Mouse (Mus musculus) liver, embryonic 13.5 days (tissue): ENCODE measurements at regions not wholly inside any gene's neighbourhood (a gene's known extent, or its start where the extent isn't known, plus 50 kb on each side); places are given as distances from the start of the nearest gene placed in this dataset.
"Not testable (repeated sequence)": the region's sequence is repeated elsewhere in the genome, so short reads cannot be mapped to it uniquely, and the experiment has no call there.

ENCODE experiments used
- ATAC-seq: fragments of 200-750 bp; cut with Nextera tagmentation; 2 replicates; pipeline ENCODE4 v1.8.0; 2017; ENCODE audit warnings: low read depth, mild to moderate bottlenecking, moderate number of reproducible peaks, moderate library complexity
- DNase-seq: peaks from one replicate; pipeline ENCODE4 v3.0.0; 2022
- H3K27ac ChIP-seq: fragments of 300-500 bp; sonication (generic); 2 replicates; pipeline ENCODE4 v1.5.1; 2015; ENCODE audit warnings: moderate library complexity, mild to moderate bottlenecking, inconsistent platforms
- H3K27me3 ChIP-seq: fragments of 300-500 bp; sonication (generic); 2 replicates; pipeline ENCODE4 v1.6.1; 2015; ENCODE audit warnings: mild to moderate bottlenecking, inconsistent platforms
- H3K36me3 ChIP-seq: fragments of 300-500 bp; sonication (generic); 2 replicates; pipeline ENCODE4 v1.6.1; 2015; ENCODE audit warnings: mild to moderate bottlenecking, inconsistent platforms
- H3K4me1 ChIP-seq: fragments of 300-500 bp; sonication (generic); replicated peaks from 2 replicates; pipeline ENCODE4 v1.6.1; 2015; ENCODE audit warnings: inconsistent platforms
- H3K4me2 ChIP-seq: fragments of 300-500 bp; sonication (generic); 2 replicates; pipeline ENCODE4 v1.6.1; 2015; ENCODE audit warnings: inconsistent platforms, mild to moderate bottlenecking, moderate library complexity
- H3K4me3 ChIP-seq: fragments of 300-500 bp; sonication (generic); replicated peaks from 2 replicates; pipeline ENCODE4 v1.5.1; 2015; ENCODE audit warnings: mild to moderate bottlenecking, inconsistent platforms
- H3K9ac ChIP-seq: fragments of 300-500 bp; sonication (generic); 2 replicates; pipeline ENCODE4 v1.6.1; 2015; ENCODE audit warnings: mild to moderate bottlenecking, inconsistent platforms
- H3K9me3 ChIP-seq: fragments of 300-500 bp; sonication (generic); replicated peaks from 2 replicates; pipeline ENCODE4 v1.6.1; 2016; ENCODE audit warnings: inconsistent platforms
- WGBS: fragments of 180-500 bp; shearing (Covaris S2); methylation state at CpG from one replicate; pipeline ENCODE4 v1.1.7; 2015; ENCODE audit not compliant: insufficient replicate concordance; 5-methylcytosine and 5-hydroxymethylcytosine counted together

- not testable (repeated sequence) for H3K4me3 ChIP-seq, H3K4me1 ChIP-seq, H3K27ac ChIP-seq, H3K27me3 ChIP-seq, H3K9me3 ChIP-seq, ATAC-seq, H3K4me2 ChIP-seq, DNase-seq, H3K9ac ChIP-seq, H3K36me3 ChIP-seq
- WGBS: 82% methylated on average over 11 of the region's 12 CpGs
Observed at GRCm38 (mm10) chr6:143472676-143473075, 305.7 kb downstream of the Etnk1 start.

GRCm38 (mm10) chr6:143474396-143474795 is 307.4 kb downstream of the Etnk1 start:
- DNase-seq: no peak
- no peak for ATAC-seq
- Histone ChIP-seq H3K4me1 (no peaks in the 10 kb centered on the region), H3K9me3 (no peaks in the 10 kb centered on the region; the same call in 1 of the 2 replicates), H3K27me3 (no peaks in the 10 kb centered on the region), H3K4me2 (no peak overlapping the region), H3K27ac (no peak overlapping the region), H3K4me3 (no peak overlapping the region), H3K36me3 (no peaks in the 10 kb centered on the region), H3K9ac (no peak overlapping the region)
- WGBS: 71% methylated on average over 5 of the region's 5 CpGs

- Histone ChIP-seq H3K27me3 (no peaks in the 10 kb centered on the region), H3K27ac (no peak overlapping the region), H3K9ac (no peak overlapping the region), H3K4me2 (no peak overlapping the region), H3K4me3 (no peak overlapping the region), H3K36me3 (no peaks in the 10 kb centered on the region), H3K4me1 (no peaks in the 10 kb centered on the region), H3K9me3 (no peaks in the 10 kb centered on the region; the same call in 1 of the 2 replicates)
- DNase-seq (no peak), ATAC-seq (no peak)
- 60% methylated on average over 7 of the region's 7 CpGs for WGBS
Observed at GRCm38 (mm10) chr6:143475296-143475695, 308.3 kb downstream of the Etnk1 start.

GRCm38 (mm10) chr6:143477396-143477795 is 310.4 kb downstream of the Etnk1 start:
- Histone ChIP-seq H3K27ac (no peak overlapping the region), H3K9ac (no peak overlapping the region), H3K27me3 (no peaks in the 10 kb centered on the region), H3K4me3 (no peak overlapping the region), H3K36me3 (no peaks in the 10 kb centered on the region), H3K4me2 (no peak overlapping the region), H3K4me1 (no peaks in the 10 kb centered on the region), H3K9me3 (no peaks in the 10 kb centered on the region; the same call in 1 of the 2 replicates)
- no peak for DNase-seq
- no peak for ATAC-seq
- 71% methylated on average over 2 of the region's 2 CpGs for WGBS

- ATAC-seq: no peak
- 14% methylated on average over 7 of the region's 7 CpGs for WGBS
Observed at GRCm38 (mm10) chr6:143479239-143479638, 312.2 kb downstream of the Etnk1 start.

GRCm38 (mm10) chr6:143479701-143480388 is 312.8 kb downstream of the Etnk1 start:
- H3K27me3 ChIP-seq: no peaks in the 10 kb centered on the region
- H3K27ac ChIP-seq: no peak overlapping the region
- DNase-seq (no peak), ATAC-seq (0 out of 2 replicates have a peak, but pooled peaks have one; percentile 41)
- no peaks in the 10 kb centered on the region; the same call in 1 of the 2 replicates for H3K9me3 ChIP-seq
- H3K36me3 ChIP-seq: no peaks in the 10 kb centered on the region
- no peaks in the 10 kb centered on the region for H3K4me1 ChIP-seq
- H3K4me3 ChIP-seq: no peak overlapping the region
- 51% methylated on average over 6 of the region's 6 CpGs for WGBS
- H3K4me2 ChIP-seq: no peak overlapping the region
- no peak overlapping the region for H3K9ac ChIP-seq

More at GRCm38 (mm10) chr6:143479239-143479638, 312.2 kb downstream of the Etnk1 start:
- Histone ChIP-seq H3K36me3 (no peaks in the 10 kb centered on the region), H3K27me3 (no peaks in the 10 kb centered on the region), H3K9ac (no peak overlapping the region), H3K4me3 (no peak overlapping the region), H3K9me3 (no peaks in the 10 kb centered on the region; the same call in 1 of the 2 replicates), H3K4me2 (no peak overlapping the region), H3K27ac (no peak overlapping the region), H3K4me1 (no peaks in the 10 kb centered on the region)
- DNase-seq: no peak

- Histone ChIP-seq H3K9ac (no peak overlapping the region), H3K27me3 (no peaks in the 10 kb centered on the region), H3K36me3 (no peaks in the 10 kb centered on the region), H3K4me2 (no peak overlapping the region), H3K4me1 (no peaks in the 10 kb centered on the region), H3K4me3 (no peak overlapping the region), H3K27ac (no peak overlapping the region), H3K9me3 (no peaks in the 10 kb centered on the region; the same call in 1 of the 2 replicates)
- WGBS: 62% methylated on average over 4 of the region's 4 CpGs
- no peak for ATAC-seq
- no peak for DNase-seq
Observed at GRCm38 (mm10) chr6:143482272-143482671, 315.3 kb downstream of the Etnk1 start.

GRCm38 (mm10) chr6:143482868-143483267 is 315.8 kb downstream of the Etnk1 start:
- 67% methylated on average over 6 of the region's 6 CpGs for WGBS
- H3K4me3 ChIP-seq: no peak overlapping the region
- no peak for DNase-seq

GRCm38 (mm10) chr6:143484941-143485340 is 317.9 kb downstream of the Etnk1 start:
- Histone ChIP-seq H3K9me3 (peaks cover 2% of the 10 kb centered on the region; the same call in 1 of the 2 replicates), H3K27me3 (no peaks in the 10 kb centered on the region), H3K4me3 (no peak overlapping the region), H3K9ac (no peak overlapping the region), H3K4me2 (no peak overlapping the region), H3K4me1 (no peaks in the 10 kb centered on the region), H3K36me3 (no peaks in the 10 kb centered on the region), H3K27ac (no peak overlapping the region)
- DNase-seq (no peak), ATAC-seq (no peak)
- WGBS: 74% methylated on average over 6 of the region's 6 CpGs

More at GRCm38 (mm10) chr6:143482868-143483267, 315.8 kb downstream of the Etnk1 start:
- no peak overlapping the region for H3K27ac ChIP-seq
- H3K4me2 ChIP-seq: no peak overlapping the region
- no peaks in the 10 kb centered on the region for H3K4me1 ChIP-seq
- no peak overlapping the region for H3K9ac ChIP-seq
- H3K27me3 ChIP-seq: no peaks in the 10 kb centered on the region
- no peaks in the 10 kb centered on the region; the same call in 1 of the 2 replicates for H3K9me3 ChIP-seq
- no peak for ATAC-seq
- H3K36me3 ChIP-seq: no peaks in the 10 kb centered on the region

GRCm38 (mm10) chr6:143487003-143487402 is 320.0 kb downstream of the Etnk1 start:
- Histone ChIP-seq H3K9me3 (peaks cover 11% of the 10 kb centered on the region; the same call in 1 of the 2 replicates), H3K36me3 (no peaks in the 10 kb centered on the region), H3K27me3 (no peaks in the 10 kb centered on the region), H3K27ac (no peak overlapping the region), H3K4me1 (no peaks in the 10 kb centered on the region), H3K4me3 (no peak overlapping the region), H3K9ac (no peak overlapping the region), H3K4me2 (no peak overlapping the region)
- 61% methylated on average over 10 of the region's 10 CpGs for WGBS
- no peak for ATAC-seq
- DNase-seq: no peak

GRCm38 (mm10) chr6:143490019-143490418 is 323.0 kb downstream of the Etnk1 start:
- Histone ChIP-seq H3K4me3 (no peak overlapping the region), H3K27ac (no peak overlapping the region), H3K9ac (no peak overlapping the region), H3K4me2 (no peak overlapping the region), H3K27me3 (no peaks in the 10 kb centered on the region), H3K36me3 (no peaks in the 10 kb centered on the region), H3K9me3 (peaks cover 19% of the 10 kb centered on the region; the same call in 1 of the 2 replicates), H3K4me1 (no peaks in the 10 kb centered on the region)
- WGBS: 86% methylated on average over 6 of the region's 6 CpGs
- ATAC-seq (no peak), DNase-seq (no peak)

- H3K9me3 ChIP-seq: peaks cover 19% of the 10 kb centered on the region; the same call in 1 of the 2 replicates
- no peak overlapping the region for H3K27ac ChIP-seq
- H3K36me3 ChIP-seq: no peaks in the 10 kb centered on the region
- no peaks in the 10 kb centered on the region for H3K4me1 ChIP-seq
- 82% methylated on average over 5 of the region's 5 CpGs for WGBS
- no peak overlapping the region for H3K9ac ChIP-seq
- ATAC-seq (no peak), DNase-seq (no peak)
- H3K27me3 ChIP-seq: no peaks in the 10 kb centered on the region
- H3K4me2 ChIP-seq: no peak overlapping the region
- no peak overlapping the region for H3K4me3 ChIP-seq
Observed at GRCm38 (mm10) chr6:143491380-143491779, 324.4 kb downstream of the Etnk1 start.
